Mouse (Mus musculus): ENCODE measurements at regions not wholly inside any gene's neighbourhood (a gene's known extent, or its start where the extent isn't known, plus 50 kb on each side); places are given as distances from the start of the nearest gene placed in this dataset.

GRCm38 (mm10) chr1:81516575-81517210 lies 439.9 kb downstream of the Nyap2 start:
- peak; percentile 13 for DNase-seq

- DNase-seq = no peak
Measured at GRCm38 (mm10) chr1:81520420-81521273, 443.9 kb downstream of the Nyap2 start.

GRCm38 (mm10) chr1:81522929-81523328 lies 446.2 kb downstream of the Nyap2 start:
- DNase-seq = no peak

DNA sequence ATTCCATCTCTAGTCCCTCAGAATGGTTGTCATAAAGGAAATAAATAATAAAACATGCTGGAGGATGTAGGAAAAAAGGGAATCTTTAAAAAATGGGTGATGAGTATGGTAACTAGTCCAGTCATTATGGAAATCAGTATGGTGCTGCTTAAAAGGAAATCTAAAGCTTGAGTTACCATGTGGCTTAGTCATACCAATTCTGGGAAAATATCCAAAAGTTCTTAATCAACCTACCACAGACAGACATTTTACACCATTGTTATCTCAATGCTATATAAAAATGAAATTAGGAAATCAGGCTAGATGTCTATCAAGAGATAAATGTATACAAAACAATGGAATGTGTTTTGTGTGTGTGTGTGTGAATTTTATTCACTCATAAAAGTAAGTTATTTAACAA lies 449.1 kb downstream of the Nyap2 start:
- no peak for DNase-seq

DNA sequence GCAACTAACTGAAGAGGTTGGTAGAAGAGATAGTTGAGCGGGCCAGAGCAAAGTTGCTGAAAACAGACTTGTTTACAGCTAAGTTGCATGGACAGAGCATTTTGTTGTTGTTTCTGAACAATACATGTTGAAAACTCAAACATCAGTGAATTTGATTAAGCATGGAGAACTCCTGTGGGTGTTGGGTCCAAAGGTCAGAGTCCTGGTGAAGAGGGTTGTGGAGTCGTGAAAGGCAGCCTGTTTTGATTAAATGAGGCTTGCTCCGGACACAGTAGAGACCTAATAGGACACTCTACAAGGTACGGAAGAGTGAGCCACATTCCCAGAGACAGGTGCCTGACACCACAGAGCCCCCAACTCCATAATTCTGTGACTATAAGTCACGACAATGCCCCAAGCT lies 461.1 kb downstream of the Nyap2 start:
- no peak for DNase-seq

DNA sequence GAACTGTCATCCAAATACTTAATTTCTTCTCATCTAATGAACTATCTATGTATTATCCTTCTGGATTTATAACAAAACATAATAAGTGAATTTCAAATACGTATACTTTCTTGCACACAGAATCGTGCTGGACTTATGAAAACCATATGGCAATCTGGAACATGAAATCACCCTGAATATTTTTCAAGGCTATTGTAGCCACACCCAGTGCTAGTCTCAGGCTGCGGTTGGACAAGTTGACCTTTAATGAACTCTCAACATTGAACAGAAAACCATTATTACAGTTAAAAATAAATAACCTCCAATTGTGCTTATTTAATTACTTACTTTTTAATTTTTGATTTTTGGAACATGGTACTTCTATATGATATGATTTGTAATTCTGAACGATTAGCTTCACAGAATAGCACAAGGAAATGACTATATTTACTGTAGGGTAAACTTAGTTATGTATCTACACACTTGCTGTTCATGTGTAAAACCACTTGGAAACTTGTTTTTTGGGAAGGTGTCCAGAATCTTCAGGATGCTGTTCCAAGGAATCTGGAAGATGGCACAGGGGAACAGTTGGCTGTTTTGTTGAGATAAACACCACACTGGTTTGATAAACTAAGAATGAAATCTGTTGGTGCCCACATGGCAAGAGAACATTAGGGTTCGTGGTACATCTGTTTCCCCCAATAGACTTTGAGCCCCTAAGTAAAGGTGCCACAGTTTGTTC lies 463.0 kb downstream of the Nyap2 start:
- no peak for DNase-seq

- peak; percentile 12 for DNase-seq
Measured at GRCm38 (mm10) chr1:81548906-81549305, 472.2 kb downstream of the Nyap2 start.

GRCm38 (mm10) chr1:81549706-81550105 lies 473.0 kb downstream of the Nyap2 start:
- no peak for DNase-seq

DNA sequence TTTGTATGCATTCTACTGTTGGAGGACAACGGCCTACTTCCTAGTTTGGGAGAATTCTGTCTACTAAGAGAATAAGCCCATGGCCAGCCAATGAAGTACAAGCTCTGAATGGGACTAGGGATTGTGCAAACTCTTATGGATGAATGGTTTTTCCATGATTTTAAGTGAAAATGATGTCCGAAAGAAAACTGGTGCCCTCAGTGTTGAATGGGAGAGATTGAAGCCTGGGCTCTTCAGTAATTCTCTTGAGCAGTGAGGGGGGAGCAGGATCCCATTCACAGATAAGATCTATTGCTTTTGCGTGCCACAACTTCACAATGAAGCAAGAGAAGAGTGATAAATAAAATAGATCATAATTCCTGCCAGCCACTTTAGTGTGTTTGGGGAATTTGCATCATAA lies 476.0 kb downstream of the Nyap2 start:
- no peak for DNase-seq

DNA sequence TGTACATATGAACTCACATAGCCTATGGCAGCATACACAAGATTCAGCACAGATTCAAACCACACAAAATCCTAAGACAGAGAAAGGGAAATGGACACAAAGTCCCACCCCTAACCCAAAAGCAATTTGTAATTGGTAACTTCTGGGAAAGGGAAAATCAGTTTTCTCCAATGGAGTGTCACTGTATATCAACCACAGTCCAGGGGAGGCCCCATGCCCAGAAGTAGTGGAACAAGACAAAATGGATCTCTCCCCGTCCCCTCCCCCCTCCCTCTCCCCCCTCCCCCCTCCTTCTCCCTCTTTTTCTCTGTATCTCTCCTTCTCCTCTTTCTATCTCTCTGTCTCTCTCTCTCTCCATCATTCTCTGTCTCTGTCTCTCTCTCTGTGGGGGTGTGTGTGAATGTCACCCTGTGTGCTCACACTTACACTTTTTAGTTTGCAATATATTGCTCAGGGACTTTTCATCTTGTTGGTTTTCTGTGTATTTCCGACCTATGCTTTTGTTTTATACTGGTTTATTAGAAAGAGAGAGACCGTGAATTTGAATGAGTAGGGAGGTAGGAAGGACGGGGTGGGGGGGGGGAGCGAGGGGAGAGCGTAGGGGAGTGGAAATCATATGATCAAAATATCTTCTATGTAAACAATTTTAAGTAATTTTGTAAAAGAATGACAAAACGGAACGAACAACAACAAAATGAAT lies 500.4 kb downstream of the Nyap2 start:
- no peak for DNase-seq

- DNase-seq = no peak
Measured at GRCm38 (mm10) chr1:81577665-81578201, 501.0 kb downstream of the Nyap2 start.

GRCm38 (mm10) chr1:81581208-81581607 lies 504.5 kb downstream of the Nyap2 start:
- no peak for DNase-seq

DNA sequence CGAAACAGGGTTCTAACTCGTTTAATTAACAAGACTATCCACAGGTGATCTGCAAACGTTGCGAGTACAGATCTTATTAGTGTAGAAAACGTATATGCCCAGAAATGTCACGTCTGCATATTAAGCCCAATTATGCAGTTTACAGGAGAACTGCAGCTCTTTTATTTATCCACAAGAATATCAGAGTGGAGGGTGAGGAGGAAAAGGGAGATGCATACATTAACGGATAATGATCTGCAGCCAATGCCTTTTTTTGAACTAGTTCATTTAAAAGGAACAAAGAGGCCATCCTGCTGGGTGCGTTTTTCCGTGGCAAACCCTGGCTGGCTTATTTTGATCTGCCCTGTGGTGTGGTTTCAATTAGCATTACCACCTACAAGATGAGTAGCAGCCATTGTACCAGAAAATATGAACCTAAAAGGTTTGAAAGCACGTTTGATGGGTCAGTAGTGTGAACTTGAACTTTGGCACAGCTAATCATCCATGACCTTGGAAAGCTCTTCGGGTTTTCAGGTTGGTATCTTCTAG lies 511.1 kb downstream of the Nyap2 start:
- DNase-seq = no peak

DNA sequence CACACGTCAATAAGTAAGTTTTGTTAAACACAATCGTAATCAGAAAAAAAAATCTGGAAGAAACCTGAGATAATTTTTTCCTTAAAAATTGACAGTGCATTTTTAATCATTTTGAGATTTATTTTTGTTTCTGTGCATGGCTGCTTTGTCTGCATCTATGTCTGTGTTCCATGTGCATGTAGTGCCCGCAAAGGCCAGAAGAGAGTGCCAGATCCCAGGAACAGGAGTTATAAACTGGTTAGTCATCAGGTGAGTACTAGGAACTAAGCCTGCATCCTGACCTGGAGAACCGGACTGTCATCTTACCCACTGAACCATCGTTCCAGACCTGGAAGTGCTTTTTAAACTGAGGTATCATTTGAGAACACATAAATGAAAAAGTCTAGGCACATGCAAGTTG lies 514.9 kb downstream of the Nyap2 start:
- no peak for DNase-seq

DNA sequence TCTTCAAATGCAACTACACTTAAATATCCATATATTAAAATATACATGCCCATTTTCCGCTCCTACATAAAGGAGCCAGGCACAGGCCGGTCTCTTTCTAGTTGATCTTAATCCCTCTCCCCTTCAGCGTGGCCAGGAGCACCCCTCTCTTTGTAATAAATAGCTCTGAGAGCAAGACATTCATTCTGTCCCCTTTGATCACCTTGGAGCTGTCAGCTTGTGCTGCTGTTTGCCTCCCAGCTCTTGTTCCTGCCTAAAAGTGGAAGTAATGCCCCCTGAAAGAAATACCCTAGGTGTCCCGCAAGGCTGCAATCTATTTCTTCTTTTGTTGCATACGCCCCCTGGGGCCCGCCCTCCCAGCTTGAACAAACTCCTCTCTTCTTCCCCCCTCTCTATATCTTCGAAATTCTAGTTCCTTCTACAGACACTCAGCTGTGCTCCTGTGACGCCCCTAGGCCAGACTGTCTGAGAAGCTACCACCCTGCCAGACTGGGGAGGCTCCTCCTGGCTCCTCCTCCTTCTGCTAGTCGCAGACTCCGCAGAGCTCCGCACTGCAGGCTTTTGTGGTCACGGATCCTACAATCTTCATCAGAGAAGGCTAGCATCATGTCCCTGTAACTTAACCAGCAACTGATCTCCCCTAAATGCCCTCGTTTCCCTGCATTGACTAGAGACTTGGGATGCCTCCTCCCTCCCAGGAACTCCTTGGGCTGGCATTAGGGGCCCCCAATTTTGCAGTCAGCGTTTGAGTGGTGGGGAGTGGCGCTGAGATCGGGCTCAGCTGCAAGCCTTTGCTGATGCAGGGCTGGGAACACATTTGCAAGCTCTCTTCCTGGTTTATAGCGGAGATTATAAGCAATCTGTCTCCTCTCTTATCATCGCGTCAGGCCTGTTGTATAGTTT lies 516.8 kb downstream of the Nyap2 start:
- DNase-seq = peak; percentile 60

GRCm38 (mm10) chr1:81594183-81594515 lies 517.4 kb downstream of the Nyap2 start:
- DNase-seq = no peak

GRCm38 (mm10) chr1:81594606-81595005 lies 517.9 kb downstream of the Nyap2 start:
- DNase-seq = no peak

DNA sequence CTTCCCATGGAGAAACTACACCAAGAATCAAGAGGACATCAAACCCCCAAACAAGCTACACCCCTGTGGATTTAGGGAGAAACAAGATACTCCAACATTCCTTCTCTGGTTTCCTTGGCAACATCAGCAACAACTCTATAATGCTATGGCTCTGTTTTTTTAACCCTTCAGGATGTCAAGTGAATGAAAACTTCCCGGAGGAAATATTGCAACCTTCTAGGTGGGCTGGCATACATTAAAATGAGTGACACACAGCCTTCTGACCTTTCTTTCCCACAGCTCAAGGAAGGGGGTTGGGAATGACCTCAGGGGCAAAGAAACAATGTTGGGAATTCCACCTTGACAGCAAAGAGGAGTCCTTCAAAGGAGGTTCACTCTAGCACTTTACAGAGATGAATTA lies 532.0 kb downstream of the Nyap2 start:
- no peak for DNase-seq

DNA sequence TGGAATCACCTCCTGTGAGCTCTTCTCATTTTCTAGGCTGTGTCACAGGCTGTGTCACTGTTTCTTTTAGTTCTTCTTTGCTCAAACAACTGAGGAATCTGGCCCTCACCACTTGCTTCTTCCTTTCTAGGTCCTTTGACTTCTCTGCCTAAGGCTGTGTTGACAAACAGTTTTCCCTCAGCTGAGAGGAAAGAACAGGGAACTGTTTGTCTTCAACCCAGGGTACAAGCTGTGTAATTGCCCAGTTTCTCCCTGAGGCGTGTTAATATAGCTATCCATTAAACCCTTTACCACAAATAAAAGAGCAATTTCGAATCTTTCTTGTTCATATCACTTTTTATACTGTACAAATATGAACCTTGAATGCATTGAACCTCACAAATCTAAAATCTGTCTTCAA lies 542.1 kb downstream of the Nyap2 start:
- DNase-seq = no peak

GRCm38 (mm10) chr1:81624141-81624540 lies 547.4 kb downstream of the Nyap2 start:
- peak; percentile 18 for DNase-seq

GRCm38 (mm10) chr1:81632704-81633103 lies 556.0 kb downstream of the Nyap2 start:
- no peak for DNase-seq

DNA sequence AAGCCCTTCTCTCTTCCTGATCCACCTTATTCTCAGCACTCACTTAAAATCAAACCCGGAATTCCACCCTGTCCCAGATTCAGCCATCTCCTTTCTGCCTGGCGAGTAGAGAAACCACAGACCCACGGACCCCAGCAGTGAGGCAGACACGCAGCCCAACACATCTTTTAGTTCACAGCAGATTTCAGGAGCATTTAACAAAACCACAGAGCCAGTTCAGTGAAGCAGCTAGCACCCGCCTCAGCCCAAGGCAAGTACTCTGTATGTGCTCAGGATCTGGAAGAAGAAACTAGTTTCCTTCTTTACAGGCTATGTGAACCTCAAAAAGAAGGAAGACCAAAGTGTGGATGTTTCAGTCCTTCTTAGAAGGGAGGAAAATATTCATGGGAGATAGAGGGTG lies 560.6 kb downstream of the Nyap2 start:
- DNase-seq = no peak

All from kidney, postnatal 10 days (tissue).